Mouse (Mus musculus): ENCODE measurements around the gene Nfatc2. TPM values are rescaled to one million over a fixed set of nuclear protein-coding genes. Genes with fewer than 3 reads are reported as not detected.

The Nfatc2 gene
- polyA plus RNA-seq, 1 experiment from 2014 or later = 1.9 TPM

GRCm38 (mm10) chr2:168602387-168602741 is 907 bp upstream of the Nfatc2 start:
- no peak for ATAC-seq (replicated peaks)

GRCm38 (mm10) chr2:168600750-168601490 is 537 bp downstream of the Nfatc2 start:
- peaks cover 25% of the 10 kb centered on the region for H3K27me3 ChIP-seq
- H3K36me3 ChIP-seq = no peaks in the 10 kb centered on the region
- H3K27ac ChIP-seq (replicated peaks) = peak overlapping the region; percentile 14
- peak; percentile 74 for ATAC-seq (replicated peaks)
- peak overlapping the region; percentile 56 for H3K4me3 ChIP-seq
- peak overlapping the region; percentile 97 for H3K4me2 ChIP-seq (replicated peaks)
- H3K9ac ChIP-seq (replicated peaks) = peak overlapping the region; percentile 65
- peaks cover 28% of the 10 kb centered on the region for H3K4me1 ChIP-seq
- no peaks in the 10 kb centered on the region for H3K9me3 ChIP-seq
- WGBS = 1% methylated on average over 32 of the region's 32 CpGs

More at GRCm38 (mm10) chr2:168602387-168602741, 907 bp upstream of the Nfatc2 start:
- Histone ChIP-seq H3K9me3 (no peaks in the 10 kb centered on the region), H3K4me2 (replicated peaks) (peak overlapping the region; percentile 97; the same call in 1 of the 2 replicates), H3K27me3 (peaks cover 25% of the 10 kb centered on the region), H3K36me3 (no peaks in the 10 kb centered on the region), H3K4me3 (no peak overlapping the region), H3K27ac (replicated peaks) (no peak overlapping the region), H3K9ac (replicated peaks) (no peak overlapping the region), H3K4me1 (peaks cover 28% of the 10 kb centered on the region)
- 23% methylated on average over 12 of the region's 12 CpGs for WGBS

- Histone ChIP-seq H3K4me2 (replicated peaks) (no peak overlapping the region), H3K27ac (replicated peaks) (no peak overlapping the region), H3K4me1 (peaks cover 8% of the 10 kb centered on the region), H3K9ac (replicated peaks) (no peak overlapping the region), H3K36me3 (no peaks in the 10 kb centered on the region), H3K27me3 (peaks cover 19% of the 10 kb centered on the region; the same call in 1 of the 2 replicates), H3K4me3 (no peak overlapping the region), H3K9me3 (no peaks in the 10 kb centered on the region)
- WGBS = 87% methylated on average over 7 of the region's 7 CpGs
- ATAC-seq (replicated peaks) = no peak
Measured at GRCm38 (mm10) chr2:168595693-168596092, 5.8 kb downstream of the Nfatc2 start.

- H3K9ac ChIP-seq (replicated peaks) = no peak overlapping the region
- no peak overlapping the region for H3K27ac ChIP-seq (replicated peaks)
- H3K27me3 ChIP-seq = peaks cover 20% of the 10 kb centered on the region; the same call in 1 of the 2 replicates
- H3K4me3 ChIP-seq = no peak overlapping the region
- no peaks in the 10 kb centered on the region for H3K9me3 ChIP-seq
- H3K4me2 ChIP-seq (replicated peaks) = no peak overlapping the region
- peaks cover 19% of the 10 kb centered on the region for H3K4me1 ChIP-seq
- H3K36me3 ChIP-seq = no peaks in the 10 kb centered on the region
- 86% methylated on average over 6 of the region's 6 CpGs for WGBS
- no peak for ATAC-seq (replicated peaks)
Measured at GRCm38 (mm10) chr2:168593676-168594075, 7.8 kb downstream of the Nfatc2 start.

GRCm38 (mm10) chr2:168593004-168593403 is 8.5 kb downstream of the Nfatc2 start:
- ATAC-seq (replicated peaks) = no peak
- Histone ChIP-seq H3K36me3 (no peaks in the 10 kb centered on the region), H3K27ac (replicated peaks) (no peak overlapping the region), H3K9me3 (no peaks in the 10 kb centered on the region), H3K9ac (replicated peaks) (no peak overlapping the region), H3K4me2 (replicated peaks) (no peak overlapping the region), H3K27me3 (peaks cover 20% of the 10 kb centered on the region; the same call in 1 of the 2 replicates), H3K4me1 (peaks cover 26% of the 10 kb centered on the region), H3K4me3 (no peak overlapping the region)
- WGBS = 87% methylated on average over 5 of the region's 5 CpGs

GRCm38 (mm10) chr2:168591076-168591475 is 10.4 kb downstream of the Nfatc2 start:
- no peak overlapping the region for H3K9ac ChIP-seq (replicated peaks)
- no peak overlapping the region for H3K27ac ChIP-seq (replicated peaks)
- H3K4me3 ChIP-seq = no peak overlapping the region
- H3K4me2 ChIP-seq (replicated peaks) = no peak overlapping the region
- ATAC-seq (replicated peaks) = no peak
- no peaks in the 10 kb centered on the region for H3K9me3 ChIP-seq
- 91% methylated on average over 2 of the region's 2 CpGs for WGBS
- H3K27me3 ChIP-seq = peaks cover 20% of the 10 kb centered on the region; the same call in 1 of the 2 replicates
- H3K4me1 ChIP-seq = peaks cover 33% of the 10 kb centered on the region
- H3K36me3 ChIP-seq = no peaks in the 10 kb centered on the region

- Histone ChIP-seq H3K27ac (replicated peaks) (no peak overlapping the region), H3K4me1 (peaks cover 33% of the 10 kb centered on the region), H3K4me3 (peak overlapping the region; percentile 37), H3K36me3 (no peaks in the 10 kb centered on the region), H3K9ac (replicated peaks) (0 out of 2 replicates have a peak overlapping the region, but pooled peaks have one; percentile 38), H3K4me2 (replicated peaks) (peak overlapping the region; percentile 66), H3K9me3 (no peaks in the 10 kb centered on the region), H3K27me3 (peaks cover 20% of the 10 kb centered on the region; the same call in 1 of the 2 replicates)
- ATAC-seq (replicated peaks) = no peak
- 53% methylated on average over 10 of the region's 10 CpGs for WGBS
Measured at GRCm38 (mm10) chr2:168590556-168590955, 10.9 kb downstream of the Nfatc2 start.

- Histone ChIP-seq H3K4me1 (peaks cover 33% of the 10 kb centered on the region), H3K9ac (replicated peaks) (peak overlapping the region; percentile 38; the same call in 1 of the 2 replicates), H3K27me3 (peaks cover 20% of the 10 kb centered on the region; the same call in 1 of the 2 replicates), H3K9me3 (no peaks in the 10 kb centered on the region), H3K27ac (replicated peaks) (no peak overlapping the region), H3K4me3 (peak overlapping the region; percentile 37), H3K36me3 (no peaks in the 10 kb centered on the region), H3K4me2 (replicated peaks) (peak overlapping the region; percentile 66)
- WGBS = under 1% methylated on average over 32 of the region's 38 CpGs
- 0 out of 2 replicates have a peak, but pooled peaks have one; percentile 9 for ATAC-seq (replicated peaks)
Measured at GRCm38 (mm10) chr2:168590168-168590551, 11.3 kb downstream of the Nfatc2 start.

- H3K27ac ChIP-seq (replicated peaks) = peak overlapping the region; percentile 38
- H3K9me3 ChIP-seq = no peaks in the 10 kb centered on the region
- H3K9ac ChIP-seq (replicated peaks) = peak overlapping the region; percentile 38; the same call in 1 of the 2 replicates
- H3K4me3 ChIP-seq = peak overlapping the region; percentile 37
- ATAC-seq (replicated peaks) = peak; percentile 47
- peak overlapping the region; percentile 66 for H3K4me2 ChIP-seq (replicated peaks)
- H3K36me3 ChIP-seq = no peaks in the 10 kb centered on the region
- H3K27me3 ChIP-seq = peaks cover 20% of the 10 kb centered on the region; the same call in 1 of the 2 replicates
- peaks cover 38% of the 10 kb centered on the region for H3K4me1 ChIP-seq
- 4% methylated on average over 21 of the region's 21 CpGs for WGBS
Measured at GRCm38 (mm10) chr2:168589368-168590167, 11.9 kb downstream of the Nfatc2 start.

- Histone ChIP-seq H3K4me1 (peaks cover 42% of the 10 kb centered on the region), H3K9me3 (no peaks in the 10 kb centered on the region), H3K27me3 (peaks cover 20% of the 10 kb centered on the region; the same call in 1 of the 2 replicates), H3K9ac (replicated peaks) (no peak overlapping the region), H3K27ac (replicated peaks) (peak overlapping the region; percentile 38), H3K4me3 (no peak overlapping the region), H3K36me3 (no peaks in the 10 kb centered on the region), H3K4me2 (replicated peaks) (peak overlapping the region; percentile 66)
- ATAC-seq (replicated peaks) = peak; percentile 71
- 20% methylated on average over 11 of the region's 11 CpGs for WGBS
Measured at GRCm38 (mm10) chr2:168588591-168589367, 12.7 kb downstream of the Nfatc2 start.

GRCm38 (mm10) chr2:168587159-168587558 is 14.3 kb downstream of the Nfatc2 start:
- WGBS = 58% methylated on average over 8 of the region's 8 CpGs
- no peak for ATAC-seq (replicated peaks)
- Histone ChIP-seq H3K27me3 (peaks cover 18% of the 10 kb centered on the region; the same call in 1 of the 2 replicates), H3K36me3 (no peaks in the 10 kb centered on the region), H3K27ac (replicated peaks) (no peak overlapping the region), H3K9ac (replicated peaks) (no peak overlapping the region), H3K9me3 (no peaks in the 10 kb centered on the region), H3K4me3 (no peak overlapping the region), H3K4me1 (peaks cover 42% of the 10 kb centered on the region), H3K4me2 (replicated peaks) (no peak overlapping the region)

Data from forebrain, embryonic 15.5 days (tissue).